Mouse (Mus musculus): ENCODE results near the gene Slitrk4. TPM values are rescaled to one million over a fixed set of nuclear protein-coding genes. Genes with fewer than 3 reads are reported as not detected.
A peak's percentile ranks its signal among the peaks of the same experiment; 100 is the strongest.

Slitrk4 gene
- 15.7 and 18.6 TPM in 2 replicates for polyA plus RNA-seq (2014; fragmentation: Nextera tagmentation; extraction: Ambion mirVana)

- Histone ChIP-seq H3K9ac (replicated peaks; ENCODE audit: low read length) (peak within 1 kb of the TSS; percentile 62), H3K9me3 (ENCODE audit: control insufficient read depth, low read length) (no peaks in the 10 kb centered on the region), H3K27me3 (ENCODE audit: control insufficient read depth, insufficient read depth, low read length) (no peaks in the 10 kb centered on the region), H3K4me1 (ENCODE audit: control insufficient read depth, insufficient read depth, low read length) (no peaks in the 10 kb centered on the region), H3K4me2 (ENCODE audit: low read length) (peak within 1 kb of the TSS; percentile 59), H3K27ac (replicated peaks; ENCODE audit: low read depth, low read length) (peak within 1 kb of the TSS; percentile 80), H3K4me3 (replicated peaks; ENCODE audit: low read depth, low read length) (peak within 1 kb of the TSS; percentile 53), H3K36me3 (ENCODE audit: control insufficient read depth, insufficient read depth, low read length) (no peaks in the 10 kb centered on the region)
- ATAC-seq (ENCODE audit: low FRiP score, low TSS enrichment) (peak; percentile 74), DNase-seq (peak; percentile 80)
- 20% methylated on average over 53 of the region's 54 CpGs for WGBS
These were observed at the start of gene Slitrk4 for GRCm38 (mm10) chrX:64276290-64277125. Gene Slitrk4, minus strand, starts transcription at chrX:64276996.

GRCm38 (mm10) chrX:64319501-64319900 lies 42.7 kb upstream of the Slitrk4 start:
- Histone ChIP-seq H3K9ac (replicated peaks; ENCODE audit: low read length) (no peak overlapping the region), H3K4me2 (ENCODE audit: low read length) (no peak overlapping the region), H3K27ac (replicated peaks; ENCODE audit: low read depth, low read length) (no peak overlapping the region), H3K27me3 (ENCODE audit: control insufficient read depth, insufficient read depth, low read length) (no peaks in the 10 kb centered on the region), H3K9me3 (ENCODE audit: control insufficient read depth, low read length) (no peaks in the 10 kb centered on the region), H3K4me3 (replicated peaks; ENCODE audit: low read depth, low read length) (no peak overlapping the region), H3K4me1 (ENCODE audit: control insufficient read depth, insufficient read depth, low read length) (no peaks in the 10 kb centered on the region), H3K36me3 (ENCODE audit: control insufficient read depth, insufficient read depth, low read length) (no peaks in the 10 kb centered on the region)
- ATAC-seq (ENCODE audit: low FRiP score, low TSS enrichment) (no peak), DNase-seq (no peak)
- 79% methylated on average over 2 of the region's 2 CpGs for WGBS

- DNase-seq (peak; percentile 61), ATAC-seq (ENCODE audit: low FRiP score, low TSS enrichment) (peak; percentile 31; the same call in 1 of the 2 replicates)
- no peaks in the 10 kb centered on the region for H3K9me3 ChIP-seq (ENCODE audit: control insufficient read depth, low read length)
- H3K4me3 ChIP-seq (replicated peaks; ENCODE audit: low read depth, low read length) = peak overlapping the region; percentile 53
- H3K36me3 ChIP-seq (ENCODE audit: control insufficient read depth, insufficient read depth, low read length) = no peaks in the 10 kb centered on the region
- H3K4me1 ChIP-seq (ENCODE audit: control insufficient read depth, insufficient read depth, low read length) = no peaks in the 10 kb centered on the region
- H3K27ac ChIP-seq (replicated peaks; ENCODE audit: low read depth, low read length) = peak overlapping the region; percentile 17; the same call in 1 of the 2 replicates
- peak overlapping the region; percentile 59 for H3K4me2 ChIP-seq (ENCODE audit: low read length)
- WGBS = 22% methylated on average over 6 of the region's 6 CpGs
- no peak overlapping the region; the same call in 1 of the 2 replicates for H3K9ac ChIP-seq (replicated peaks; ENCODE audit: low read length)
- H3K27me3 ChIP-seq (ENCODE audit: control insufficient read depth, insufficient read depth, low read length) = no peaks in the 10 kb centered on the region
These were observed 1.1 kb upstream of the Slitrk4 start for GRCm38 (mm10) chrX:64277991-64278301.

- DNase-seq (peak; percentile 66), ATAC-seq (ENCODE audit: low FRiP score, low TSS enrichment) (peak; percentile 32; the same call in 1 of the 2 replicates)
- no peaks in the 10 kb centered on the region for H3K9me3 ChIP-seq (ENCODE audit: control insufficient read depth, low read length)
- H3K27me3 ChIP-seq (ENCODE audit: control insufficient read depth, insufficient read depth, low read length) = no peaks in the 10 kb centered on the region
- H3K36me3 ChIP-seq (ENCODE audit: control insufficient read depth, insufficient read depth, low read length) = no peaks in the 10 kb centered on the region
- H3K4me3 ChIP-seq (replicated peaks; ENCODE audit: low read depth, low read length) = peak overlapping the region; percentile 53
- H3K4me2 ChIP-seq (ENCODE audit: low read length) = peak overlapping the region; percentile 59
- peak overlapping the region; percentile 80 for H3K27ac ChIP-seq (replicated peaks; ENCODE audit: low read depth, low read length)
- H3K9ac ChIP-seq (replicated peaks; ENCODE audit: low read length) = peak overlapping the region; percentile 62
- no peaks in the 10 kb centered on the region for H3K4me1 ChIP-seq (ENCODE audit: control insufficient read depth, insufficient read depth, low read length)
- WGBS = 20% methylated on average over 22 of the region's 22 CpGs
These were observed 562 bp upstream of the Slitrk4 start for GRCm38 (mm10) chrX:64277126-64277990.

GRCm38 (mm10) chrX:64275501-64276289 lies 1.1 kb downstream of the Slitrk4 start:
- H3K4me2 ChIP-seq (ENCODE audit: low read length) = peak overlapping the region; percentile 59
- no peaks in the 10 kb centered on the region for H3K9me3 ChIP-seq (ENCODE audit: control insufficient read depth, low read length)
- no peaks in the 10 kb centered on the region for H3K36me3 ChIP-seq (ENCODE audit: control insufficient read depth, insufficient read depth, low read length)
- peak overlapping the region; percentile 80 for H3K27ac ChIP-seq (replicated peaks; ENCODE audit: low read depth, low read length)
- peak overlapping the region; percentile 62 for H3K9ac ChIP-seq (replicated peaks; ENCODE audit: low read length)
- no peaks in the 10 kb centered on the region for H3K4me1 ChIP-seq (ENCODE audit: control insufficient read depth, insufficient read depth, low read length)
- 16% methylated on average over 41 of the region's 41 CpGs for WGBS
- DNase-seq (peak; percentile 57), ATAC-seq (ENCODE audit: low FRiP score, low TSS enrichment) (peak; percentile 59)
- no peaks in the 10 kb centered on the region for H3K27me3 ChIP-seq (ENCODE audit: control insufficient read depth, insufficient read depth, low read length)
- H3K4me3 ChIP-seq (replicated peaks; ENCODE audit: low read depth, low read length) = peak overlapping the region; percentile 53

- H3K27me3 ChIP-seq (ENCODE audit: control insufficient read depth, insufficient read depth, low read length) = no peaks in the 10 kb centered on the region
- no peaks in the 10 kb centered on the region for H3K36me3 ChIP-seq (ENCODE audit: control insufficient read depth, insufficient read depth, low read length)
- no peaks in the 10 kb centered on the region for H3K9me3 ChIP-seq (ENCODE audit: control insufficient read depth, low read length)
- no peak for ATAC-seq (ENCODE audit: low FRiP score, low TSS enrichment)
- H3K4me3 ChIP-seq (replicated peaks; ENCODE audit: low read depth, low read length) = no peak overlapping the region
- no peak overlapping the region for H3K9ac ChIP-seq (replicated peaks; ENCODE audit: low read length)
- 89% methylated on average over 1 of the region's 1 CpGs for WGBS
- DNase-seq = no peak
- H3K4me1 ChIP-seq (ENCODE audit: control insufficient read depth, insufficient read depth, low read length) = no peaks in the 10 kb centered on the region
- H3K27ac ChIP-seq (replicated peaks; ENCODE audit: low read depth, low read length) = no peak overlapping the region
- H3K4me2 ChIP-seq (ENCODE audit: low read length) = no peak overlapping the region
These were observed 13.3 kb downstream of the Slitrk4 start for GRCm38 (mm10) chrX:64263481-64263880.

Other genes with a start within 250 kb of the Slitrk4 start
- not detected in 2 replicates for gene Gm6760, start 124.8 kb downstream of the Slitrk4 start, polyA plus RNA-seq (2014; fragmentation: Nextera tagmentation; extraction: Ambion mirVana)
- gene 3830417A13Rik, start 103.4 kb downstream of the Slitrk4 start, polyA plus RNA-seq (2014; fragmentation: Nextera tagmentation; extraction: Ambion mirVana) = not detected in 2 replicates